Mouse (Mus musculus) lung, postnatal 0 days (tissue): ENCODE data around the gene Scarb2. TPM values are rescaled to one million over a fixed set of nuclear protein-coding genes. Genes with fewer than 3 reads are reported as not detected.
A peak's percentile ranks its signal among the peaks of the same experiment; 100 is the strongest.

Experiments
- ATAC-seq: fragments of 200-750 bp; cut with Nextera tagmentation; 2 replicates; pipeline ENCODE4 v1.8.0; 2017; ENCODE audit warnings: moderate library complexity
- DNase-seq: peaks from one replicate; pipeline ENCODE4 v3.0.0-alpha.2; 2016; ENCODE audit warnings: low spot score
- H3K27ac ChIP-seq: fragments of 300-500 bp; sonication (generic); 2 replicates; pipeline ENCODE4 v1.5.1; 2014; ENCODE audit warnings: antibody characterized with exemption, mild to moderate bottlenecking, low read length, mixed read lengths
- H3K27me3 ChIP-seq: fragments of 300-500 bp; sonication (generic); replicated peaks from 2 replicates; pipeline ENCODE4 v1.6.1; 2014; ENCODE audit warnings: low read length, mixed read lengths; ENCODE audit not compliant: insufficient read depth
- H3K36me3 ChIP-seq: fragments of 300-500 bp; sonication (generic); 2 replicates; pipeline ENCODE4 v1.6.1; 2014; ENCODE audit warnings: low read length, mixed read lengths; ENCODE audit not compliant: insufficient read depth
- H3K4me1 ChIP-seq: fragments of 300-500 bp; sonication (generic); 2 replicates; pipeline ENCODE4 v1.6.1; 2014; ENCODE audit warnings: antibody characterized with exemption, low read depth, low read length, mixed read lengths; ENCODE audit not compliant: insufficient read depth
- H3K4me2 ChIP-seq: fragments of 300-500 bp; sonication (generic); replicated peaks from 2 replicates; pipeline ENCODE4 v1.6.1; 2014; ENCODE audit warnings: low read depth, mild to moderate bottlenecking, low read length, moderate library complexity, mixed read lengths
- H3K4me3 ChIP-seq: fragments of 300-500 bp; sonication (generic); 2 replicates; pipeline ENCODE4 v1.5.1; 2014; ENCODE audit warnings: low read depth, low read length
- H3K9ac ChIP-seq: fragments of 300-500 bp; sonication (generic); replicated peaks from 2 replicates; pipeline ENCODE4 v1.6.1; 2014; ENCODE audit warnings: low read depth, mild to moderate bottlenecking
- H3K9me3 ChIP-seq: fragments of 300-500 bp; sonication (generic); 2 replicates; pipeline ENCODE4 v1.6.1; 2016; ENCODE audit warnings: low read length, mixed read lengths
- CTCF ChIP-seq: IDR thresholded peaks from 2 replicates; pipeline ENCODE4 v1.5.1; 2016; ENCODE audit warnings: antibody characterized with exemption, mild to moderate bottlenecking
- EP300 ChIP-seq: IDR thresholded peaks from 2 replicates; pipeline ENCODE4 v1.6.1; 2016; ENCODE audit warnings: antibody characterized with exemption, mild to moderate bottlenecking, control low read depth
- WGBS: fragments of 180-500 bp; shearing (Covaris S2); extraction: QIAGEN DNeasy Blood & Tissue Kit; methylation state at CpG from one replicate; pipeline ENCODE4 v1.1.7; 2014; 5-methylcytosine and 5-hydroxymethylcytosine counted together
- polyA plus RNA-seq: library from polyadenylated mRNA; unstranded; fragments of >200 nt; fragmentation: Nextera tagmentation; extraction: Ambion mirVana; gene quantifications from 2 replicates; pipeline ENCODE4 v1.2.1, GENCODE M21; 2015

Gene Scarb2
- polyA plus RNA-seq, 1 experiment from 2014 or later = 52.4 TPM

GRCm38 (mm10) chr5:92404400-92404678 lies 102.3 kb downstream of the Scarb2 start:
- no peaks in the 10 kb centered on the region for H3K27me3 ChIP-seq
- no peak overlapping the region for H3K9ac ChIP-seq
- H3K4me1 ChIP-seq = no peaks in the 10 kb centered on the region
- H3K27ac ChIP-seq = no peak overlapping the region
- TF ChIP-seq CTCF = no peak
- TF ChIP-seq EP300 = no peak
- no peak for DNase-seq
- 53% methylated on average over 2 of the region's 2 CpGs for WGBS
- no peak overlapping the region for H3K4me3 ChIP-seq
- no peaks in the 10 kb centered on the region for H3K9me3 ChIP-seq
- no peak overlapping the region for H3K4me2 ChIP-seq
- H3K36me3 ChIP-seq = no peaks in the 10 kb centered on the region
- ATAC-seq = no peak

GRCm38 (mm10) chr5:92403562-92404399 lies 102.9 kb downstream of the Scarb2 start:
- Histone ChIP-seq H3K27me3 (no peaks in the 10 kb centered on the region), H3K4me3 (no peak overlapping the region), H3K9me3 (no peaks in the 10 kb centered on the region), H3K27ac (no peak overlapping the region), H3K36me3 (no peaks in the 10 kb centered on the region), H3K9ac (no peak overlapping the region), H3K4me1 (no peaks in the 10 kb centered on the region), H3K4me2 (no peak overlapping the region)
- DNase-seq (no peak), ATAC-seq (no peak)
- TF ChIP-seq EP300 (no peak), CTCF (no peak)
- 57% methylated on average over 9 of the region's 10 CpGs for WGBS

DNA sequence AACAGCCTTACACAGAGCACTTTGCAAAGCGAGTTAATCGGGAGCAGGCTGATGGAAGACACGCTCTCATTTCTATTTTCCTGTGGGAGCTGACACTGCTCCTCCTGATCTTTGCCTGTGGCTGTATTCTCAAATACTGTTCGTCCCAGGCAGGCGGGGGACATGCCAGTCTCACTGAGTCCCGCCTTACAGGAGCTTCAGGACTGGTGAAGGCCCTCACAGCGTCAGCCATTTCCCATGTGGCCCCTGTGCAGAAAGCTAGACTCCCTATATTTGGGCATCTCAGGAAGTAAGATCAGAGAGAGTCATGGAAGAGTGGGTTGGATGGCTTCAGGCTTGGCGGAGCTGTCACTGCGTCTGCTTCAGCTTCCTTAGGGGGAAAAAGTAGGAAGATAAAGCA lies 103.8 kb downstream of the Scarb2 start:
- DNase-seq = no peak
- Histone ChIP-seq H3K9ac (no peak overlapping the region), H3K4me3 (no peak overlapping the region), H3K27me3 (no peaks in the 10 kb centered on the region), H3K4me2 (no peak overlapping the region), H3K36me3 (no peaks in the 10 kb centered on the region), H3K9me3 (no peaks in the 10 kb centered on the region), H3K27ac (no peak overlapping the region), H3K4me1 (no peaks in the 10 kb centered on the region)
- no peak for ATAC-seq
- no peak for TF ChIP-seq CTCF
- no peak for TF ChIP-seq EP300
- 71% methylated on average over 9 of the region's 9 CpGs for WGBS

DNA sequence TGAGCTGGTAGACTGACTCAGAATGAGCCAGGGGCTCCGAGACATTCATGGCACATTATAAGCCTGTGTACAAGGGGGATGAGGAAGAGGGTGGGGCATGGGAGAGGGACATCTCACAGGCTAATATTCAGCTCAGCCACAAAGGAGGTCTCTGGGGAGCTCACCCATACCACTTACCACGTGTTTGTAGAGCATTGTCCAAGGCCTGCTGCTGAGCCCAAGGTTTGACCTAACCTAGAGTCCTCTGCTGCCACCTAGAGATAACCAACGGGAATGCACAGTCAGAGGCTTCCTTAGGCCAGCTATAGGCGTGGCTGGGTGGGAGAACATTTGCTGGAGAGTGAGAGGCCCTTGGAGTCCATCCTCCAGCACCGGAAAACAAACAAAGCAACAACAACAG lies 108.5 kb downstream of the Scarb2 start:
- no peaks in the 10 kb centered on the region for H3K36me3 ChIP-seq
- no peak overlapping the region for H3K4me2 ChIP-seq
- H3K27ac ChIP-seq = no peak overlapping the region
- H3K27me3 ChIP-seq = no peaks in the 10 kb centered on the region
- WGBS = 25% methylated on average over 5 of the region's 5 CpGs
- no peaks in the 10 kb centered on the region for H3K4me1 ChIP-seq
- H3K9ac ChIP-seq = no peak overlapping the region
- no peak overlapping the region for H3K4me3 ChIP-seq
- H3K9me3 ChIP-seq = no peaks in the 10 kb centered on the region
- DNase-seq (peak; percentile 89), ATAC-seq (peak; percentile 86)
- TF ChIP-seq CTCF (peak; percentile 91), EP300 (no peak)

DNA sequence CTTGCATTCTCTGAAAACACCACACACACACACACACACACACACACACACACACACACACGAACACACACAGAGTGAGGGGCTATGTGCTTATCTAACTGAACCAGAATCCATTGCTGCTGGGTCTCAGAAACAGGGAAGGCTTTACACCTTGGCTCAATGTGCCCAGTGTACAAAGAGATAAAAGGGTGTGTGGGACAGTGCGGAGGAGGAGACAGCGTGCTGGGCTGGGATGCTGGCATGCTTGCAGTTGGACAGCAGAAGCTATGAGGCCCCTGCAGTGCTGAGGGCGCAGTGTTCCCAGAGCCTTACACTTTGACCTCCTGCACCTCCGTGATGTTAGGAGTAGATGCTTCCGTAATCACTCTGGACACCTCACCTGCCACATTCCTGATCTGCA lies 110.2 kb downstream of the Scarb2 start:
- H3K27me3 ChIP-seq = no peaks in the 10 kb centered on the region
- no peak overlapping the region for H3K4me3 ChIP-seq
- ATAC-seq (no peak), DNase-seq (no peak)
- no peak overlapping the region for H3K27ac ChIP-seq
- H3K4me1 ChIP-seq = no peaks in the 10 kb centered on the region
- H3K9ac ChIP-seq = no peak overlapping the region
- no peaks in the 10 kb centered on the region for H3K9me3 ChIP-seq
- no peaks in the 10 kb centered on the region for H3K36me3 ChIP-seq
- WGBS = 76% methylated on average over 6 of the region's 6 CpGs
- TF ChIP-seq EP300 = no peak
- H3K4me2 ChIP-seq = no peak overlapping the region

- DNase-seq (no peak), ATAC-seq (no peak)
- no peak overlapping the region for H3K4me3 ChIP-seq
- H3K27me3 ChIP-seq = 0 out of 2 replicates have a peak, but pooled peaks cover 2% of the 10 kb centered on the region
- no peaks in the 10 kb centered on the region for H3K9me3 ChIP-seq
- H3K9ac ChIP-seq = no peak overlapping the region
- H3K27ac ChIP-seq = no peak overlapping the region
- no peaks in the 10 kb centered on the region for H3K4me1 ChIP-seq
- TF ChIP-seq EP300 = no peak
- TF ChIP-seq CTCF = no peak
- WGBS = 76% methylated on average over 3 of the region's 3 CpGs
- H3K4me2 ChIP-seq = no peak overlapping the region
- no peaks in the 10 kb centered on the region for H3K36me3 ChIP-seq
These were observed 110.9 kb downstream of the Scarb2 start for GRCm38 (mm10) chr5:92395764-92396163.
